10 mouse cellular contexts compared by ENCODE assay signal in the genomic region with DNA sequence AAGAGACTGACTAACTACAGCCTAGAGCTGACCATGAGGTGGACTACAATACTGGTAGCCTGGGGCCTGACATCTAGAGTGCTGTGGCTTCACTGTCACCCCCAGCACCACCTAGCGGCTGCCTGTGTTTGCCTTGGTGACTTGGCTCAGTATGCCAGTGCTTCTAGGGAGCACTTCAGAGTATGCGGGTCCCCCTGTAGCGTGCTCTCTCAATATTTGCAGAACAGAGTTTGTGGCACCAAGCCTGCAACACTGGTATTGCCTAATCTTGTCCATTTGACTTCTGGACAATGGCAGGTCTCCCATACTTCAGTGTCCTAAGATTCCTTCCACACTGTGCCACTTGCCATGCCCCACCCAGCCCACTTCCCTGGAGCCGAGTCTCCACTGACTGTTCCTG.
DNase-seq lines count a peak whose midpoint lies in the region; ATAC-seq lines count a peak whose summit lies in the region.
"Had no signal": no experiment of that assay in that cellular context is flagged by ENCODE, and none has a peak within 500 bp of the region (broad histone marks: within the 10 kb centered on the region; RNA-seq: fewer than 3 reads in every experiment).

No protein-coding gene starts in this region.

- H3K9me3 ChIP-seq in hindbrain, embryonic 16.5 days (ENCODE audit: control insufficient read depth, low read length), result no peaks in the 10 kb centered on the region

- no peak overlapping the region for H3K4me3 ChIP-seq in hindbrain, embryonic 16.5 days (ENCODE audit: low read length)

- WGBS in hindbrain, embryonic 16.5 days, result 83% methylated on average over 4 of the region's 4 CpGs

- intact Hi-C loops in left cerebral cortex, postnatal 4 days (cut with DNase I), result no loop called here

- no peak overlapping the region for H3K9ac ChIP-seq in hindbrain, embryonic 16.5 days (ENCODE audit: low read depth, low read length)

- peaks cover 7% of the 10 kb centered on the region for H3K4me1 ChIP-seq in hindbrain, embryonic 16.5 days (ENCODE audit: control insufficient read depth, insufficient read depth, low read depth, low read length)

- no peaks in the 10 kb centered on the region for H3K27me3 ChIP-seq in hindbrain, embryonic 16.5 days (replicated peaks; ENCODE audit: control insufficient read depth, insufficient read depth, low read length)

- H3K36me3 ChIP-seq in hindbrain, embryonic 16.5 days (ENCODE audit: control insufficient read depth, insufficient read depth, low read length), result peaks cover 3% of the 10 kb centered on the region; the same call in 1 of the 2 replicates

- H3K27ac ChIP-seq in hindbrain, embryonic 16.5 days (ENCODE audit: low read depth, low read length), result 0 out of 2 replicates have a peak overlapping the region, but pooled peaks have one; percentile 23

- ATAC-seq in hindbrain, embryonic 16.5 days, result 0 out of 2 replicates have a peak, but pooled peaks have one; percentile 7
- ATAC-seq in megakaryocyte progenitor cell, adult 5-6 weeks (replicated peaks; ENCODE audit: poor library complexity), result peak; percentile 27; the same call in 1 of the 2 replicates

- DNase-seq in embryo, embryonic 10 days (ENCODE audit: low spot score), result peak; percentile 53
- DNase-seq in embryo, embryonic 10.5 days (ENCODE audit: low spot score), result no peak
- peak; percentile 58 for DNase-seq in left cerebral cortex, postnatal 4 days
- no peak for DNase-seq in left cerebral cortex, adult 11 months (ENCODE audit: low spot score)
- no peak for DNase-seq in testis, postnatal 14 days (ENCODE audit: low spot score)
- DNase-seq in MN1 (ENCODE audit: low spot score), result no peak
- DNase-seq: B cell, adult 2 months; heart, postnatal 4 days had no signal

- no peak overlapping the region for H3K4me2 ChIP-seq in hindbrain, embryonic 16.5 days (ENCODE audit: low read length)

Comparison
In these comparisons a context has a peak if more than half of its experiments do, and no peak if none do; other contexts are left out.
1. DNase-seq: peak in embryo, embryonic 10 days (single experiment) and left cerebral cortex, postnatal 4 days (single experiment); none in embryo, embryonic 10.5 days (single experiment), left cerebral cortex, adult 11 months (single experiment), testis, postnatal 14 days (single experiment) and MN1 (single experiment).